Mouse (Mus musculus) liver, embryonic 14.5 days (tissue): ENCODE measurements around the gene Kif6. TPM values are rescaled to one million over a fixed set of nuclear protein-coding genes. Genes with fewer than 3 reads are reported as not detected.

Experiments used
- ATAC-seq: fragments of 200-750 bp; cut with Nextera tagmentation; 2 replicates; pipeline ENCODE4 v1.8.0; 2017; ENCODE audit warnings: moderate number of reproducible peaks, mild to moderate bottlenecking, moderate library complexity; ENCODE audit not compliant: insufficient read depth
- DNase-seq, 3 experiments: peaks; one replicate each; pipeline ENCODE4 v3.0.0-alpha.2; 2012 to 2013; ENCODE audit warnings: low read depth in 3 of 3, low spot score in 3 of 3
- H3K27ac ChIP-seq: fragments of 300-500 bp; sonication (generic); 2 replicates; pipeline ENCODE4 v1.5.1; 2014; ENCODE audit warnings: moderate library complexity, mild to moderate bottlenecking, control low read depth, inconsistent platforms
- H3K27me3 ChIP-seq: fragments of 300-500 bp; sonication (generic); 2 replicates; pipeline ENCODE4 v1.6.1; 2014; ENCODE audit warnings: mild to moderate bottlenecking, low read length, moderate library complexity; ENCODE audit not compliant: control insufficient read depth, insufficient read depth
- H3K36me3 ChIP-seq: fragments of 300-500 bp; sonication (generic); replicated peaks from 2 replicates; pipeline ENCODE4 v1.6.1; 2014; ENCODE audit warnings: low read depth; ENCODE audit not compliant: control insufficient read depth, insufficient read depth
- H3K4me1 ChIP-seq, 2 experiments: fragments of 200-500 bp in 1 of 2; fragments of 300-500 bp in 1 of 2; sonication (generic) in 1 of 2; replicated peaks; 2 replicates each; pipeline ENCODE4 v1.6.1; 2012 to 2014; ENCODE audit warnings: antibody characterized with exemption in 1 of 2, inconsistent platforms in 1 of 2, low read length in 1 of 2; ENCODE audit not compliant: control insufficient read depth in 2 of 2, insufficient read depth in 2 of 2
- H3K4me2 ChIP-seq: fragments of 300-500 bp; sonication (generic); 2 replicates; pipeline ENCODE4 v1.6.1; 2014; ENCODE audit warnings: low read depth, mild to moderate bottlenecking, control low read depth, moderate library complexity
- H3K4me3 ChIP-seq, 2 experiments: fragments of 200-500 bp in 1 of 2; fragments of 300-500 bp in 1 of 2; sonication (generic) in 1 of 2; 2 replicates each; pipeline ENCODE4 v1.5.1; 2012 to 2014; ENCODE audit warnings: low read depth in 2 of 2, low read length in 2 of 2, mild to moderate bottlenecking in 2 of 2, control low read depth in 1 of 2, inconsistent platforms in 1 of 2, moderate library complexity in 1 of 2; ENCODE audit not compliant: insufficient read depth in 1 of 2
- H3K9ac ChIP-seq: fragments of 300-500 bp; sonication (generic); replicated peaks from 2 replicates; pipeline ENCODE4 v1.6.1; 2014; ENCODE audit warnings: mild to moderate bottlenecking, control low read depth, moderate library complexity
- H3K9me3 ChIP-seq: fragments of 300-500 bp; sonication (generic); 2 replicates; pipeline ENCODE4 v1.6.1; 2016; ENCODE audit warnings: low read length, mixed read lengths; ENCODE audit not compliant: control insufficient read depth
- CTCF ChIP-seq: IDR thresholded peaks from 2 replicates; pipeline ENCODE4 v1.5.1; 2016; ENCODE audit warnings: antibody characterized with exemption, low read depth, control low read depth
- EP300 ChIP-seq: IDR thresholded peaks from 2 replicates; pipeline ENCODE4 v1.6.1; 2016; ENCODE audit warnings: antibody characterized with exemption, low read depth
- WGBS: fragments of 180-500 bp; shearing (Covaris S2); extraction: QIAGEN DNeasy Blood & Tissue Kit; methylation state at CpG from one replicate; pipeline ENCODE4 v1.1.7; 2014; ENCODE audit not compliant: insufficient replicate concordance; 5-methylcytosine and 5-hydroxymethylcytosine counted together
- polyA plus RNA-seq, 2 experiments: library from polyadenylated mRNA; depleted of rRNA in 1 of 2; stranded (reverse) in 1 of 2; unstranded in 1 of 2; fragments of >200 nt; fragmentation: Nextera tagmentation in 1 of 2; extraction: Ambion mirVana in 1 of 2; gene quantifications; 2 replicates each; pipeline versions ENCODE4 v1.2.1 to v1.2.3; 2012 to 2014

Kif6 gene
- polyA plus RNA-seq, 2 experiments = 0.06 TPM; not detected in 1

GRCm38 (mm10) chr17:49709192-49709591 is 94.3 kb downstream of the Kif6 start:
- H3K27me3 ChIP-seq = no peaks in the 10 kb centered on the region
- H3K27ac ChIP-seq = no peak overlapping the region
- H3K4me1 ChIP-seq = no peaks in the 10 kb centered on the region
- WGBS = 40% methylated on average over 2 of the region's 2 CpGs
- no peak for DNase-seq
- H3K9ac ChIP-seq = no peak overlapping the region
- H3K9me3 ChIP-seq = no peaks in the 10 kb centered on the region
- H3K4me2 ChIP-seq = no peak overlapping the region
- no peaks in the 10 kb centered on the region for H3K36me3 ChIP-seq
- ATAC-seq = no peak
- TF ChIP-seq EP300 = no peak
- TF ChIP-seq CTCF = no peak
- H3K4me3 ChIP-seq = no peak overlapping the region

- no peak for TF ChIP-seq CTCF
- no peak for TF ChIP-seq EP300
- ATAC-seq = no peak
- no peaks in the 10 kb centered on the region for H3K36me3 ChIP-seq
Observed at GRCm38 (mm10) chr17:49710101-49710630, 95.2 kb downstream of the Kif6 start.

GRCm38 (mm10) chr17:49726206-49726605 is 111.3 kb downstream of the Kif6 start:
- Histone ChIP-seq H3K4me3 (no peak overlapping the region), H3K9me3 (no peaks in the 10 kb centered on the region), H3K4me1 (no peaks in the 10 kb centered on the region), H3K27me3 (no peaks in the 10 kb centered on the region), H3K36me3 (no peaks in the 10 kb centered on the region), H3K27ac (no peak overlapping the region), H3K9ac (no peak overlapping the region), H3K4me2 (no peak overlapping the region)
- ATAC-seq (no peak), DNase-seq (no peak)
- WGBS = 66% methylated on average over 2 of the region's 2 CpGs
- TF ChIP-seq EP300 (no peak), CTCF (peak; percentile 25; the same call in 1 of the 2 replicates)

More at GRCm38 (mm10) chr17:49710101-49710630, 95.2 kb downstream of the Kif6 start:
- DNase-seq = no peak
- Histone ChIP-seq H3K4me3 (no peak overlapping the region), H3K9me3 (no peaks in the 10 kb centered on the region), H3K9ac (no peak overlapping the region), H3K4me1 (no peaks in the 10 kb centered on the region), H3K4me2 (no peak overlapping the region), H3K27me3 (no peaks in the 10 kb centered on the region), H3K27ac (no peak overlapping the region)
- WGBS = 74% methylated on average over 5 of the region's 5 CpGs

- Histone ChIP-seq H3K4me1 (no peaks in the 10 kb centered on the region), H3K9me3 (no peaks in the 10 kb centered on the region), H3K9ac (no peak overlapping the region), H3K27ac (no peak overlapping the region), H3K36me3 (no peaks in the 10 kb centered on the region), H3K4me3 (no peak overlapping the region), H3K4me2 (no peak overlapping the region), H3K27me3 (no peaks in the 10 kb centered on the region)
- DNase-seq (no peak), ATAC-seq (no peak)
- 60% methylated on average over 4 of the region's 4 CpGs for WGBS
- no peak for TF ChIP-seq CTCF
- TF ChIP-seq EP300 = no peak
Observed at GRCm38 (mm10) chr17:49726976-49727375, 112.0 kb downstream of the Kif6 start.

- no peaks in the 10 kb centered on the region for H3K9me3 ChIP-seq
- WGBS = 64% methylated on average over 5 of the region's 5 CpGs
- no peak overlapping the region for H3K4me3 ChIP-seq
- H3K4me2 ChIP-seq = no peak overlapping the region
- no peak for ATAC-seq
- no peaks in the 10 kb centered on the region for H3K27me3 ChIP-seq
- TF ChIP-seq EP300 = no peak
- no peak for TF ChIP-seq CTCF
- no peaks in the 10 kb centered on the region for H3K4me1 ChIP-seq
- H3K36me3 ChIP-seq = no peaks in the 10 kb centered on the region
- H3K27ac ChIP-seq = no peak overlapping the region
- H3K9ac ChIP-seq = no peak overlapping the region
- DNase-seq = no peak
Observed at GRCm38 (mm10) chr17:49727428-49728045, 112.6 kb downstream of the Kif6 start.
